Mouse (Mus musculus) E14TG2a.4 (cell line): ENCODE results near the gene Gm28038.

Experiments
- H3K27me3 ChIP-seq: 2 replicates; pipeline ENCODE4 v1.6.1; 2014; ENCODE audit warnings: low read length, control low read depth; ENCODE audit not compliant: insufficient read depth
- H3K36me3 ChIP-seq: 2 replicates; pipeline ENCODE4 v1.6.1; 2014; ENCODE audit warnings: low read length, control low read depth; ENCODE audit not compliant: insufficient read depth
- H3K4me1 ChIP-seq: replicated peaks from 2 replicates; pipeline ENCODE4 v1.6.1; 2014; ENCODE audit warnings: low read depth, low read length, control low read depth
- H3K4me3 ChIP-seq: replicated peaks from 2 replicates; pipeline ENCODE4 v1.5.1; 2014; ENCODE audit warnings: mild to moderate bottlenecking, low read length
- H3K9me3 ChIP-seq: 2 replicates; pipeline ENCODE4 v1.6.1; 2014; ENCODE audit warnings: low read length, control low read depth
- CTCF ChIP-seq: conservative IDR thresholded peaks from 2 replicates; pipeline ENCODE4 v1.5.1; 2014; ENCODE audit warnings: low read length
- NANOG ChIP-seq: IDR thresholded peaks from 2 replicates; pipeline ENCODE4 v1.6.1; 2014; ENCODE audit warnings: borderline replicate concordance, low read length, mixed read lengths
- POU5F1 ChIP-seq: IDR thresholded peaks from 2 replicates; pipeline ENCODE4 v1.6.1; 2014; ENCODE audit warnings: low read length, borderline replicate concordance

Gene Gm28038

DNA sequence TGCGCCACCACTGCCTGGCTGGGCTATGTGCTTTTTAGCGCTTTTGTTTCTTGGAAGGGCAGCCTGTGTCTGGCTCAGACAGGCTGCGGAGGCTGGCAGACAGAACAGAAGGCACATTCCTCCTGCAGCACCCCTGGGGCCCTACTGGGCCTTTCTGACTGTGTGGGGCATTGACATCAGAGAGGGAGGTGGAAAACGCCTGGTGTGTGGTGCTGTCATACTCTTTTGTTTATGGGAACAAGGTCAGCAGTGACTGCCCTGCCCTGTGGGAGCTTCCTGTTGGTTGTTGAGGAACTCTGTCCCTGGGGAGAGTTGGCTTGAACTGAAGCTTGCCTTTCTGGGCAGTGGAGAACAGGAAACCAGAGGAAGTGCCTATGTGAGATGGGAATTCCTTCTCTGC, 38.3 kb upstream of the Gm28038 start:
- TF ChIP-seq POU5F1 (no peak), NANOG (no peak), CTCF (no peak)
- peak overlapping the region; percentile 21; the same call in 1 of the 2 replicates for H3K4me3 ChIP-seq
- no peaks in the 10 kb centered on the region for H3K27me3 ChIP-seq
- H3K36me3 ChIP-seq: peaks cover 48% of the 10 kb centered on the region
- H3K4me1 ChIP-seq: peaks cover 87% of the 10 kb centered on the region
- no peaks in the 10 kb centered on the region for H3K9me3 ChIP-seq

DNA sequence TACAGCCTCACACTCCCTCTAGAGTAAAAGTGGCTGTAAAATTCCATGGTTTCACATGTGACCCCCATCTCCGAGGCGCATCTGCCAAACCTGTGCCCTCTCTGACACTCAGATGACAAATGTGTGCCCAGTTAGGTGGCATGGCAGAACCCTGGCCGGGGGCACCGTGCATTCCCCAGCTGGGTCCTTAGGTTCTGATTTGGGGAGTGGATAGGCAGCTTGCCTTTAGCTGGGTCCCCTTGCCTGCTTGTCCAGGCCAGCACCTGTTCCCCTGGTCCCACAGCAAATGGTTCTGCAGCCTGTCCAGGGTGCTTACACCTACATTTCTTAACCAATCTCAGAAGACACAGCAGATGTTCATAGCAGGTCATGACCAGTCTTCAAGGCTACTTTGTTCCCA, 37.5 kb upstream of the Gm28038 start:
- H3K9me3 ChIP-seq: no peaks in the 10 kb centered on the region
- TF ChIP-seq CTCF: no peak
- TF ChIP-seq POU5F1: no peak
- no peak for TF ChIP-seq NANOG
- peaks cover 55% of the 10 kb centered on the region for H3K36me3 ChIP-seq
- H3K4me1 ChIP-seq: peaks cover 88% of the 10 kb centered on the region
- 0 out of 2 replicates have a peak overlapping the region, but pooled peaks have one; percentile 21 for H3K4me3 ChIP-seq
- H3K27me3 ChIP-seq: no peaks in the 10 kb centered on the region

DNA sequence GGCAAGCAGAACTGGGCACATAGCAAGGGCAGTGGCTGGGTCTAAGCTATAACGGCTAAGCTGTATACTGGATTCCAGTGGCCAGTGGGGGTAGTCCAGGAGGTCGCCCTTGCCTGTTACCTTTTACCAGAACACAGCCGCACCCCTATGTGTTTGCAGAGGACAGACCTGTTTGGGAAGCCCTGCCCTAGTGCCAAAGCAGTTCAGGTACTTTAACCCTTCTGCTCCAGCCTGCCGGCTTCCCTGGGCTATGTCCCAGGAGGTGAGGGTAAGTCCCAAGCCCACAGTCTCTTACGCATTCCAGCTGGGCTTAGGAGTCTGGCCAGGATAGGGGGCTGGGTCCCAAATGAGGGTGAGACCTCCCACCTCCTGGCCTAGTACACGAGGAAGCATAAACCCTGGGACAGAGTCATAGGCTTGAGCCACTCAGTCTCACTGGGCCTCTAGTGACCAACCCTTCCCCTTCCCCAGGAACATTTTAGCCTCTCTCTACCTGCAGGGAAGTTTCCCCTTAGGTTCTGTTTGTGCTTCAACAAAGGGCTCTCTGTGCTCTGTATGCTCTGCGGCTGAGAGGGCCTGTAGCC, 36.2 kb upstream of the Gm28038 start:
- H3K4me3 ChIP-seq: no peak overlapping the region
- peaks cover 62% of the 10 kb centered on the region for H3K36me3 ChIP-seq
- H3K9me3 ChIP-seq: no peaks in the 10 kb centered on the region
- TF ChIP-seq CTCF (no peak), POU5F1 (no peak), NANOG (no peak)
- H3K4me1 ChIP-seq: peaks cover 85% of the 10 kb centered on the region
- H3K27me3 ChIP-seq: no peaks in the 10 kb centered on the region

DNA sequence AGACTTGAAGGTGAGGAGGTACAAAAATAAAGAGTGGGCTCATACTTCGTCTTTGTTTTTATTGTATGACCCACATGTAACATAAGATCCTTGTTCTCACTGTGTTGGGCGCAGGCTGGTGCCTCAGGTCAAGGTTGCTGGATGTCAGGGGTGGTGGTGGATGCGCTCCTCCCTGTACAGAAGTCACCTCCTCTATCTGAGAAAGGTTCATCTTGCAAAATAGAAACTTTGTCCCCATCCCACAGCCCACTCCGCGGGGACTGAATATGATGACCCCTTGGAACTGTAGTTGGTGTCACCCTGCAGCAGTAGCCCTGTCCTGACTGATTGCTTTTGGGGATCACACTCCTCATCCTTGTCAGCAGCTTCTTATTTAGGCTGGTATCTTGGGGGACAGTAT, 33.8 kb upstream of the Gm28038 start:
- TF ChIP-seq NANOG (no peak), CTCF (no peak), POU5F1 (no peak)
- no peak overlapping the region for H3K4me3 ChIP-seq
- no peaks in the 10 kb centered on the region for H3K27me3 ChIP-seq
- no peaks in the 10 kb centered on the region for H3K9me3 ChIP-seq
- peaks cover 85% of the 10 kb centered on the region for H3K4me1 ChIP-seq
- peaks cover 41% of the 10 kb centered on the region for H3K36me3 ChIP-seq

DNA sequence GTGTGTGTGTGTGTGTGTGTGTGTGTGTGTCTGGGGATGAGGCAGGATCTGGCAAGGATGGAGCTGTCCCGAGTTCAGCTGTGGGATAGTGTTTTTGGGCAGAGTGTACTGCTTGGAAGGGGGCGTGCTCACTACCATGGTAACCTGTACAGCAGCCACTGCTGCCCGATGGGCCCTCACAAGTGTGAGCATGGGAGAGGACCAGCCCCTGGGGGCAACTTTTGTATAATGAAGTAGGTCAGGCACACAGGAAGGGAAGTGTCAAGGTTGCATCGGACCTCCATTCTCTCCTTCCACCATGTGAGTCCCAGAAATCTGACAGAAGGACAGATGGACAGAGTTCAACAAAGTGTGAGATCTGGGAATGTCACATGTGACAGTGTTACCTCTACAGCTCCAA, 33.2 kb upstream of the Gm28038 start:
- Histone ChIP-seq H3K36me3 (peaks cover 41% of the 10 kb centered on the region), H3K4me3 (no peak overlapping the region), H3K9me3 (no peaks in the 10 kb centered on the region), H3K27me3 (no peaks in the 10 kb centered on the region), H3K4me1 (peaks cover 85% of the 10 kb centered on the region)
- no peak for TF ChIP-seq CTCF
- no peak for TF ChIP-seq POU5F1
- TF ChIP-seq NANOG: no peak

DNA sequence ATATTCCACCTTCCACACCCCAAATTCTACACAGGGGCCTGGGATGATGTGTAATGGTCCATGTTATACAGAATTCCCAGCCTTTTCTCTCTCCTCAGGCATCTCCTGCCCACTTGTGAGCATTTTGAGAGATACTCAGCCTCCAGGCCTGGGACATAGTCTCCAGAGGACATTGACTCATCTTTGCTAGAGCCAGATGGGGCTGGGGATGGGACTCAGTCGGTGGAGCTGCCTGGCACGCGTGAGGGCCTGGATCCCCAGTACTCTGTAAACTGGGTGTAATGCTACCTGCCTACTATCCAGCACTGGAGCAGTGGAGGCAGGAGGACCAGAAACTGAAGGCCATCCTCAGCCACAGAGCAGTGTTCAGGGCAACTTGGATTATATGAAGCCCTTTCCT, 31.7 kb upstream of the Gm28038 start:
- H3K4me1 ChIP-seq: peaks cover 85% of the 10 kb centered on the region
- H3K36me3 ChIP-seq: peaks cover 35% of the 10 kb centered on the region
- H3K27me3 ChIP-seq: no peaks in the 10 kb centered on the region
- TF ChIP-seq POU5F1 (no peak), CTCF (no peak), NANOG (no peak)
- H3K4me3 ChIP-seq: no peak overlapping the region
- no peaks in the 10 kb centered on the region for H3K9me3 ChIP-seq

DNA sequence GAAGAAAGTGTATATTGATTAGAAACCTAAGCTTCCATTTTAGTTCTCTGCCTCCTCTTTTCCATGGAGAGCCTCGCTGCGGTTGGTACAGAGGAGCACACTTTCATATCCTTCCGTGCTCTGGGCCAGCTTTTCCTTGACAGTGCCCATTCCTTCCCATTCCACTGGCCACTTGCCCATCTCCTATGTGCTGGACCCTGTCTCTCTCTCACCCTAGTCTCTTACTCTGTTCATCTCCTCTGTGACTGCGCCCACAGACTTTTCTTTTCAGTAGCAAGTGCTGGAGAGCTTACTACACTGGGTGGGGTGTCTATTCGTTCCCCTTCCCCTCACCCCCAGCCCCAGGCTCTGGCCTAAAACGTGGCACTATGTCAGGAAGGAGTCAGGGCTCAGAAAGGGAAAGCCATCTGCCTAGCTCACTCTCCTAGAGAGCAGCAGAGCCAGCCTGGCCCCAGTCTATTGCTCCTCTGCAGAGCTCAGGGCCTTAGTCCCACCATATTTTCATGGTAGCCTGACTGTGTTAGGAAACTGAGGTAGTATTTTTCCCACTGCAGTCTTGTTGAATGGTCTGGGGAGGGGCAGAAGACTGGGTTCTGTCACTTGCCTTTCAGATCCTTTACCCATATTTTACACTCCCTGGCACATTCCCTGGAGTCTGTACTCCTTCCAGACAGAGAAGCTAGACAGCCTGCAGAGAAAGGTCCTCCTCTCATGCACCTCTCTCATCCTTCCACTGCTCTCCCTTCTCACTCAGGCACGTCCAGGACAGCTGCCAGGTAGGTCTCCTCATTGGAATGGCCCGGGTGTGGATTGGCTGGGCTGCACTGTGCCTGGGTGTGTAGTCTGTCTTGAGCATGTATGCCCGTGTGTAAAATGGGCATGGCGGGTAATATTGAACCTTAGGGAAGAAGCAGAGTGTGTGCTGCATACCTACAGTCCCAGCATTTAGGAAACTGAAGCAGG, 30.4 kb upstream of the Gm28038 start:
- no peak for TF ChIP-seq NANOG
- TF ChIP-seq CTCF: no peak
- no peak for TF ChIP-seq POU5F1
- peaks cover 36% of the 10 kb centered on the region for H3K36me3 ChIP-seq

DNA sequence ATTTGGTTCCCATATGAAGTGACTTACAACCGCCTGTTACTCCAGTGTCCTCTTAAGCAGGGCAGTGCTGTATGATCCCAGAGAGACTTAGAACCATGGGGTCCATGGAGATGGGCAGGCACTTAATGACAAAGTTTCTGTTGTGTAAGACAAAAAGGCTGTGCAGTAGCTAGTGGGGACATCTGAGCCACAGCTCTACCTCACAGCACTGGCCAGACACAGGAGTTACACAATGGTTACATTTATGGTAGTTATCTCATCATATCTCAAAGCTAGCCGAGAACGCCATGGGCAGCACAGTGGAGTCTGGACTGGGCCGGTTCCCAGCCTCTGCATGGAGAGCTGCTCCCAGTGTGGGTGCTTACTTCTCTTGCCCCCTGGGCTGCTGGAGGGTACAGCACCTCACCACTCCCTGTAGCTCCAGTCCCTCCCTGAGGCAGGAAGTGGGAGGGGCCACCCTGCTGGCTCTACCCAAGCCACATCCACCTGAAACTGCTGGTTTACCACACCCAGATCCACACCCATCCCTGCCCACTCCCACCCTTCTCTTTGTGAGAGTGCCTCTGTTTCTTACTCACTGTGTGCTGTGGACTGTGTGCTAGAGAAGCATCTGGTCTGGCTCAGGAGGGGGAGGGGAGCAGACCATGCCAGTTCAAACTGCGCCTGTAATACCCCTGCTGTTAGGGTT, 29.3 kb upstream of the Gm28038 start:
- H3K9me3 ChIP-seq: no peaks in the 10 kb centered on the region
- TF ChIP-seq NANOG: no peak
- no peak for TF ChIP-seq POU5F1
- no peak for TF ChIP-seq CTCF
- H3K4me3 ChIP-seq: peak overlapping the region; percentile 39; the same call in 1 of the 2 replicates
- no peaks in the 10 kb centered on the region for H3K27me3 ChIP-seq
- H3K4me1 ChIP-seq: peaks cover 78% of the 10 kb centered on the region
- H3K36me3 ChIP-seq: peaks cover 45% of the 10 kb centered on the region

More for the DNA sequence above, 30.4 kb upstream of the Gm28038 start:
- no peaks in the 10 kb centered on the region for H3K27me3 ChIP-seq
- peak overlapping the region; percentile 39; the same call in 1 of the 2 replicates for H3K4me3 ChIP-seq
- H3K9me3 ChIP-seq: no peaks in the 10 kb centered on the region
- peaks cover 75% of the 10 kb centered on the region for H3K4me1 ChIP-seq
